ENCODE assay signal across 9 mouse cellular contexts in genomic region chr2:146958398-146958911, GRCm38 (mm10). TPM values are rescaled to one million over a fixed set of nuclear protein-coding genes. Genes with fewer than 3 reads are reported as not detected.
A peak's percentile ranks its signal among the peaks of the same experiment; 100 is the strongest.
DNase-seq lines count a peak whose midpoint lies in the region; ATAC-seq and TF ChIP-seq lines count a peak whose summit lies in the region.
"Had no signal": no experiment of that assay in that cellular context is flagged by ENCODE, and none has a peak within 500 bp of the region (broad histone marks: within the 10 kb centered on the region; RNA-seq: fewer than 3 reads in every experiment).

No protein-coding gene starts in this region.

- no peaks in the 10 kb centered on the region for H3K36me3 ChIP-seq in E14TG2a.4 (ENCODE audit: insufficient read depth, low read length)
- no peaks in the 10 kb centered on the region for H3K36me3 ChIP-seq in neural tube, embryonic 12.5 days
- H3K36me3 ChIP-seq: liver, embryonic 15.5 days had no signal

- H3K4me3 ChIP-seq in E14TG2a.4 (replicated peaks; ENCODE audit: low read length), result peak overlapping the region; percentile 32; the same call in 1 of the 2 replicates
- 0 out of 2 replicates have a peak overlapping the region, but pooled peaks have one; percentile 15 for H3K4me3 ChIP-seq in neural tube, embryonic 12.5 days
- H3K4me3 ChIP-seq: liver, embryonic 15.5 days had no signal

- H3K27ac ChIP-seq in neural tube, embryonic 12.5 days, result peak overlapping the region; percentile 7; the same call in 1 of the 2 replicates
- H3K27ac ChIP-seq: liver, embryonic 15.5 days had no signal

- ATAC-seq in frontal cortex, adult (ENCODE audit: low TSS enrichment), result peak; percentile 56
- peak; percentile 91 for ATAC-seq in neural tube, embryonic 12.5 days (ENCODE audit: low FRiP score, low read depth)

- intact Hi-C loops in gastrocnemius, postnatal 14 days (cut with DNase I; ENCODE audit: low total_unique reads), result loop anchor here (2.0 kb wide), 1 partner anchor 220 kb away; no protein-coding TSS in a partner anchor

- peaks cover 9% of the 10 kb centered on the region; the same call in 1 of the 2 replicates for H3K9me3 ChIP-seq in E14TG2a.4 (ENCODE audit: low read length)
- H3K9me3 ChIP-seq in neural tube, embryonic 12.5 days, result no peaks in the 10 kb centered on the region
- H3K9me3 ChIP-seq: liver, embryonic 15.5 days had no signal

- H3K4me2 ChIP-seq in neural tube, embryonic 12.5 days (replicated peaks), result peak overlapping the region; percentile 53

- H3K27me3 ChIP-seq in E14TG2a.4 (ENCODE audit: insufficient read depth, low read length), result no peaks in the 10 kb centered on the region
- peaks cover 31% of the 10 kb centered on the region for H3K27me3 ChIP-seq in neural tube, embryonic 12.5 days (replicated peaks)
- H3K27me3 ChIP-seq: liver, embryonic 15.5 days had no signal

- H3K4me1 ChIP-seq in E14TG2a.4 (replicated peaks; ENCODE audit: low read depth, low read length), result peaks cover 10% of the 10 kb centered on the region
- peaks cover 15% of the 10 kb centered on the region for H3K4me1 ChIP-seq in neural tube, embryonic 12.5 days

- H3K9ac ChIP-seq in neural tube, embryonic 12.5 days, result no peak overlapping the region
- H3K9ac ChIP-seq: liver, embryonic 15.5 days had no signal

- WGBS in neural tube, embryonic 12.5 days, result 7% methylated on average over 11 of the region's 11 CpGs

- peak; percentile 52 for DNase-seq in brain, embryonic 18.5 days (ENCODE audit: low read depth, low spot score)
- peak; percentile 22 to 25 for DNase-seq in layer of hippocampus, postnatal 36 days
- no peak for DNase-seq in thymus, postnatal 0 days (ENCODE audit: low spot score)
- no peak for DNase-seq in gastrocnemius, postnatal 14 days
- no peak for DNase-seq in adrenal gland, adult 2 months

- no peak for TF ChIP-seq CTCF in E14TG2a.4 (conservative IDR thresholded peaks at IDR 0.05; ENCODE audit: low read length)

RNA-seq across cellular contexts. Expression of gene Xrn2, which starts 54.3 kb away (rescaled TPM):
- total RNA-seq in layer of hippocampus, postnatal 36 days (2021), result 10 to 100 TPM; 44.3 to 47.2 TPM
- polyA plus RNA-seq in neural tube, embryonic 12.5 days (2016; fragmentation: Nextera tagmentation; extraction: Ambion mirVana), result 85.4 and 91.7 TPM in 2 replicates
- polyA plus RNA-seq in thymus, postnatal 0 days (2015; fragmentation: Nextera tagmentation; extraction: Ambion mirVana), result 76.1 and 87.8 TPM in 2 replicates
- 10 to 100 TPM; 17.7 to 20.9 TPM for total RNA-seq in gastrocnemius, postnatal 14 days (2021)
- 10 to 100 TPM; 50.5 to 53.9 TPM for total RNA-seq in adrenal gland, adult 2 months (2021)
- 6.6 and 7.8 TPM in 2 replicates for polyA plus RNA-seq in adrenal gland, adult 2 months (2012; rRNA removed)

Comparison
In these comparisons a context has a peak if more than half of its experiments do, and no peak if none do; other contexts are left out.
1. DNase-seq: peak in brain, embryonic 18.5 days (single experiment) and layer of hippocampus, postnatal 36 days (2 of 2); none in thymus, postnatal 0 days (single experiment), gastrocnemius, postnatal 14 days (single experiment) and adrenal gland, adult 2 months (single experiment).